Mouse (Mus musculus) MEL (cell line): ENCODE measurements around the gene Lrrc25. TPM values are rescaled to one million over a fixed set of nuclear protein-coding genes. Genes with fewer than 3 reads are reported as not detected.

Source experiments
- DNase-seq: peaks from one replicate; pipeline ENCODE4 v3.0.0; 2011; ENCODE audit warnings: low read depth, low spot score
- H3K27ac ChIP-seq: 2 replicates; pipeline ENCODE4 v1.5.1; 2012; ENCODE audit warnings: low read depth, mild to moderate bottlenecking, control low read depth, low read length, moderate library complexity; ENCODE audit not compliant: control insufficient read depth
- H3K27me3 ChIP-seq, 2 experiments: fragments of 150-350 bp in 1 of 2; sonication (generic) in 1 of 2; 2 replicates each; pipeline ENCODE4 v1.6.1; 2012; ENCODE audit warnings: low read length in 2 of 2, mild to moderate bottlenecking in 2 of 2, improper control_type of control experiment in 1 of 2, moderate library complexity in 1 of 2; ENCODE audit not compliant: insufficient read depth in 2 of 2, control insufficient read depth in 1 of 2
- H3K36me3 ChIP-seq, 2 experiments: 2 replicates each; pipeline ENCODE4 v1.6.1; 2012 to 2014; ENCODE audit warnings: low read length in 2 of 2, improper control_type of control experiment in 1 of 2, inconsistent platforms in 1 of 2, mild to moderate bottlenecking in 1 of 2; ENCODE audit not compliant: insufficient read depth in 2 of 2, control insufficient read depth in 1 of 2
- H3K4me1 ChIP-seq, 2 experiments: fragments of 150-350 bp in 1 of 2; sonication (generic) in 1 of 2; 2 replicates each; pipeline ENCODE4 v1.6.1; 2012; ENCODE audit warnings: low read length in 2 of 2, improper control_type of control experiment in 1 of 2, mild to moderate bottlenecking in 1 of 2; ENCODE audit not compliant: insufficient read depth in 2 of 2, control insufficient read depth in 1 of 2
- H3K4me3 ChIP-seq, 2 experiments: fragments of 150-350 bp in 1 of 2; sonication (generic) in 1 of 2; 2 replicates each; pipeline ENCODE4 v1.5.1; 2012; ENCODE audit warnings: low read depth in 2 of 2, low read length in 2 of 2, mild to moderate bottlenecking in 2 of 2, moderate library complexity in 2 of 2, control low read depth in 1 of 2, improper control_type of control experiment in 1 of 2; ENCODE audit not compliant: control insufficient read depth in 1 of 2, insufficient read depth in 1 of 2
- H3K79me2 ChIP-seq: 2 replicates; pipeline ENCODE4 v1.6.1; 2012; ENCODE audit warnings: mild to moderate bottlenecking, low read length, moderate library complexity; ENCODE audit not compliant: control insufficient read depth, poor library complexity, insufficient read depth
- H3K9ac ChIP-seq: 2 replicates; pipeline ENCODE4 v1.6.1; 2012; ENCODE audit warnings: low read depth, mild to moderate bottlenecking, control low read depth, low read length, moderate library complexity; ENCODE audit not compliant: control insufficient read depth, poor library complexity, severe bottlenecking
- H3K9me3 ChIP-seq: fragments of 150-350 bp; sonication (generic); replicated peaks from 2 replicates; pipeline ENCODE4 v1.6.1; 2012; ENCODE audit warnings: mild to moderate bottlenecking, low read length, improper control_type of control experiment, moderate library complexity; ENCODE audit not compliant: insufficient read depth
- E2F4 ChIP-seq: IDR thresholded peaks from 2 replicates; pipeline ENCODE4 v1.6.1; 2011; ENCODE audit warnings: low read depth, low read length, improper control_type of control experiment, borderline replicate concordance
- ELF1 ChIP-seq: IDR thresholded peaks from 2 replicates; pipeline ENCODE4 v1.6.1; 2014; ENCODE audit warnings: low read depth, mild to moderate bottlenecking, inconsistent platforms, low read length, improper control_type of control experiment, moderate library complexity
- EP300 ChIP-seq, 2 experiments: IDR thresholded peaks; 2 replicates each; pipeline ENCODE4 v1.6.1; 2011; ENCODE audit warnings: improper control_type of control experiment in 2 of 2, low read length in 2 of 2, low read depth in 1 of 2, mild to moderate bottlenecking in 1 of 2
- MAZ ChIP-seq: IDR thresholded peaks from 2 replicates; pipeline ENCODE4 v1.6.1; 2012; ENCODE audit warnings: low read depth, mild to moderate bottlenecking, inconsistent platforms, low read length, improper control_type of control experiment
- MYC ChIP-seq: IDR thresholded peaks from 2 replicates; pipeline ENCODE4 v1.6.1; 2011; ENCODE audit warnings: low read depth, mild to moderate bottlenecking, low read length, improper control_type of control experiment, moderate library complexity
- NELFE ChIP-seq: IDR thresholded peaks from 2 replicates; pipeline ENCODE4 v1.6.1; 2011; ENCODE audit warnings: low read depth, low read length, improper control_type of control experiment
- NRF1 ChIP-seq: IDR thresholded peaks from 2 replicates; pipeline ENCODE4 v1.6.1; 2014; ENCODE audit warnings: low read depth, mild to moderate bottlenecking, inconsistent platforms, low read length, improper control_type of control experiment, moderate library complexity; ENCODE audit not compliant: poor library complexity, insufficient read depth, severe bottlenecking
- SIN3A ChIP-seq: IDR thresholded peaks from 2 replicates; pipeline ENCODE4 v1.6.1; 2012; ENCODE audit warnings: low read length, improper control_type of control experiment, inconsistent platforms
- SMC3 ChIP-seq: IDR thresholded peaks from 2 replicates; pipeline ENCODE4 v1.6.1; 2011; ENCODE audit warnings: low read depth, low read length, improper control_type of control experiment
- TAL1 ChIP-seq: IDR thresholded peaks from 2 replicates; pipeline ENCODE4 v1.6.1; 2012; ENCODE audit warnings: mild to moderate bottlenecking, inconsistent platforms, low read length, moderate library complexity, mixed read lengths
- TBP ChIP-seq: IDR thresholded peaks from 2 replicates; pipeline ENCODE4 v1.8.0; 2011; ENCODE audit warnings: low read depth, low read length, improper control_type of control experiment
- TCF12 ChIP-seq: IDR thresholded peaks from 2 replicates; pipeline ENCODE4 v1.6.1; 2014; ENCODE audit warnings: low read depth, mild to moderate bottlenecking, inconsistent platforms, low read length, improper control_type of control experiment, moderate library complexity
- UBTF ChIP-seq: IDR thresholded peaks from 2 replicates; pipeline ENCODE4 v1.6.1; 2012; ENCODE audit warnings: low read depth, mild to moderate bottlenecking, inconsistent platforms, low read length, improper control_type of control experiment, moderate library complexity, borderline replicate concordance; ENCODE audit not compliant: insufficient read depth
- polyA plus RNA-seq, 2 experiments: library from polyadenylated mRNA; stranded (reverse) in 1 of 2; unstranded in 1 of 2; fragments of >175 nt in 1 of 2; fragments of >200 nt in 1 of 2; gene quantifications; 2 replicates each; pipeline versions ENCODE4 v1.2.1 to v1.2.4; 2012; ENCODE audit warnings: low replicate concordance in 2 of 2, low read depth in 1 of 2; ENCODE audit not compliant: insufficient read length in 2 of 2, insufficient read depth in 1 of 2, missing spikeins in 1 of 2
- total RNA-seq: library from RNA; depleted of rRNA; stranded (reverse); fragments of 300-350 nt; gene quantifications from 2 replicates; pipeline ENCODE4 v1.2.3, GENCODE M21; 2012

The Lrrc25 gene
- total and polyA plus RNA-seq, 3 experiments: 0.39 to 1.1 TPM; not detected in 1

DNA sequence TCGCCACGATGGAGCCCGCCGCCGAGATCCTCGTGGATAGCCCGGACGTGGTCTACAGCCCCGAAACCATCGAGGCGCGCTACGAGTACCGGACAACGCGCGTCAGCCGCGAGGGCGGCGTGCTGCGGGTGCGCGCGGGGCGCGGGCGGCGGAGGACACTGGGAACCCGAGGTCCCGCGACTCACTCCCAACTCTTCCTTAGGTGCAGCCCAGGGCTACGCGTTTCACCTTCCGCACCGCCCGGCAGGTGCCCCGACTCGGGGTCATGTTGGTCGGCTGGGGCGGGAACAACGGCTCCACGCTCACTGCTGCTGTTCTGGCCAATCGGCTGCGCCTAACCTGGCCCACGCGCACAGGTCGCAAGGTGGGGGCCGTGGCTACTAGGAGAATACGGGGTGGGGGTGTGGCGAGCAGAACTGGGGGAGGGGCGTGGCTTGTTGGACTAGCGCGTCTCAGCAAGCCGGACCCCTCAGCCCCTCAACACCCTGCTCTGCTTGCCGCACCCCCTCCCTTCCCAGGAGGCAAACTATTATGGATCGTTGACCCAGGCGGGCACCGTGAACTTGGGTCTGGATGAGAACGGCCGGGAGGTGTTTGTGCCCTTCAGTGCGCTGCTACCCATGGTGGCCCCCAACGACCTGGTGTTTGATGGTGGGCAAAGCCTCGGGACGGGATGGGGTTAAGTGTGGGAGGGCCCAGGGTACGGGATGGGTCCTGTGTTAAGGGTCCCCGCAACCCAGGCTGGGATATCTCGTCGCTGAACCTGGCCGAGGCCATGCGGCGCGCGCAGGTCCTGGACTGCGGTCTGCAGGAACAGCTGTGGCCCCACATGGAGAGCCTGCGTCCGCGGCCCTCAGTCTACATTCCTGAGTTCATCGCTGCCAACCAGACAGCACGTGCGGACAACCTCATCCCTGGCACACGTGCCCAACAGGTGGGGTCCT, 21.1 kb upstream of the Lrrc25 start:
- no peaks in the 10 kb centered on the region for H3K9me3 ChIP-seq
- H3K36me3 ChIP-seq: no peaks in the 10 kb centered on the region
- H3K79me2 ChIP-seq: peaks cover 7% of the 10 kb centered on the region
- H3K27ac ChIP-seq: peak overlapping the region; percentile 67; the same call in 1 of the 2 replicates
- peak overlapping the region; percentile 92 for H3K9ac ChIP-seq
- peak overlapping the region; percentile 58 to 95 for H3K4me3 ChIP-seq
- DNase-seq: peak; percentile 67
- H3K4me1 ChIP-seq: peaks cover 3 to 11% of the 10 kb centered on the region in 2 experiments; a peak in 3 of 4 replicates
- 0 out of 2 replicates have a peak, but pooled peaks have one; percentile 24 for TF ChIP-seq MAZ
- no peak for TF ChIP-seq TAL1
- no peaks in the 10 kb centered on the region for H3K27me3 ChIP-seq

DNA sequence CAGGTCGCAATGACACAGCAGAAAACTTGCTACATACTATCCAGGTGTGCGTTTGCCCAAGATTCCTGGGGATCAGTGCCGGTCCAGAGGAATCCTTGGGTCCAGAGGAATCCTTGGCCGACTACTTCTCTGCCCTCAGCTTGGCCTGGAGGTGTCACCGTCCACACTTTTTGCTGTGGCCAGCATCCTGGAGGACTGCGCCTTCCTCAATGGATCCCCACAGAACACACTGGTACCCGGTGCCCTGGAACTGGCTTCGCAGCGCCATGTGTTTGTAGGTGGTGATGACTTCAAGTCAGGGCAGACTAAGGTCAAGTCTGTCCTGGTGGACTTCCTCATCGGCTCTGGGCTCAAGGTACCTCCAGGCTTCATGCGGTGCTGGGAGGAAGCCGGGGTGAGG, 20.1 kb upstream of the Lrrc25 start:
- no peaks in the 10 kb centered on the region for H3K9me3 ChIP-seq
- H3K9ac ChIP-seq: no peak overlapping the region
- no peak for TF ChIP-seq NRF1
- no peak for TF ChIP-seq UBTF
- no peak for TF ChIP-seq TCF12
- TF ChIP-seq TBP: no peak
- TF ChIP-seq TAL1: no peak
- TF ChIP-seq SIN3A: no peak
- no peak for TF ChIP-seq MYC
- TF ChIP-seq NELFE: no peak
- no peak for TF ChIP-seq SMC3
- TF ChIP-seq ELF1: no peak
- no peak for TF ChIP-seq E2F4
- TF ChIP-seq EP300 (IDR thresholded peaks at IDR 0.05; ENCODE audit: low read depth in 1 of 2, low read length in 2 of 2): no peak
- TF ChIP-seq, all 39 proteins: peak for 0
- Histone ChIP-seq H3K27ac (no peak overlapping the region), H3K4me3 (no peak overlapping the region), H3K79me2 (peaks cover 7% of the 10 kb centered on the region), H3K27me3 (no peaks in the 10 kb centered on the region), H3K36me3 (no peaks in the 10 kb centered on the region; a peak in 1 of 4 replicates), H3K4me1 (peaks cover 3 to 11% of the 10 kb centered on the region in 2 experiments; a peak in 3 of 4 replicates)
- DNase-seq: no peak
